8 mouse cellular contexts compared by ENCODE assay signal in the genomic region with DNA sequence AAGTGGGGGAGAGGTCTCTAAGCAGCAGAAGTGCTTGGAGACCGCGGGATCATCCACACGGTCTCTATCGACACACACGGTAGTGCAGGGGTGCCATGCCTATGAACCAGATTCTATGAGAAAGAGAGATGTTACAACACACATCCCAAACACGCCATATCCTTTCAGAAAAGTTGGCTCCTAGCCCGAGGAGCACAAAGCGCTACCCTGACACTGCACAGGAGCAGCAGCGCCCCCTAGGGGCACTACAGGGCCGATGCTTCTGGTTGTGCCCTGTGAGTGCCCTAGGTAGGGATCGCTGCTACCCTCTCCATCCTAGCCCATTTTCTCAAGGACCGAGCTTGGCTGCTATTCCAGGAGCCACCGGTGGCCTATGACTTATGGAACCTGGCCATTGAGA. TPM values are rescaled to one million over a fixed set of nuclear protein-coding genes. Genes with fewer than 3 reads are reported as not detected.
A peak's percentile ranks its signal among the peaks of the same experiment; 100 is the strongest.
DNase-seq lines count a peak whose midpoint lies in the region; ATAC-seq lines count a peak whose summit lies in the region.

No protein-coding gene starts in this region.

- no peak overlapping the region for H3K27ac ChIP-seq in forebrain, embryonic 11.5 days (ENCODE audit: low read depth, low read length)
- no peak overlapping the region for H3K27ac ChIP-seq in forebrain, embryonic 13.5 days
- no peak overlapping the region for H3K27ac ChIP-seq in kidney, embryonic 14.5 days (ENCODE audit: low read depth, low read length)

- H3K9me3 ChIP-seq in forebrain, embryonic 11.5 days (ENCODE audit: control insufficient read depth, low read length) = no peaks in the 10 kb centered on the region
- H3K9me3 ChIP-seq in forebrain, embryonic 13.5 days (replicated peaks) = no peaks in the 10 kb centered on the region
- H3K9me3 ChIP-seq in kidney, embryonic 14.5 days (ENCODE audit: control insufficient read depth, low read length) = no peaks in the 10 kb centered on the region

- WGBS in forebrain, embryonic 11.5 days = 40% methylated on average over 13 of the region's 13 CpGs
- 42% methylated on average over 13 of the region's 13 CpGs for WGBS in forebrain, embryonic 13.5 days
- 39% methylated on average over 13 of the region's 13 CpGs for WGBS in kidney, embryonic 14.5 days

- H3K4me2 ChIP-seq in forebrain, embryonic 11.5 days (ENCODE audit: low read depth, low read length, severe bottlenecking) = no peak overlapping the region
- H3K4me2 ChIP-seq in forebrain, embryonic 13.5 days = no peak overlapping the region
- 0 out of 2 replicates have a peak overlapping the region, but pooled peaks have one; percentile 8 for H3K4me2 ChIP-seq in kidney, embryonic 14.5 days (replicated peaks; ENCODE audit: low read depth, low read length)

- intact Hi-C loops in gastrocnemius, postnatal 14 days (cut with DNase I; ENCODE audit: low total_unique reads) = loop anchor here (5.0 kb wide), 1 partner anchor 46 kb away; a partner anchor contains a TSS

- no peak; the same call in 1 of the 2 replicates for ATAC-seq in forebrain, embryonic 11.5 days (replicated peaks; ENCODE audit: low FRiP score)
- ATAC-seq in forebrain, embryonic 13.5 days = no peak
- ATAC-seq in kidney, embryonic 14.5 days (ENCODE audit: low FRiP score, low TSS enrichment) = no peak; the same call in 1 of the 2 replicates

- no peaks in the 10 kb centered on the region for H3K4me1 ChIP-seq in forebrain, embryonic 11.5 days (replicated peaks; ENCODE audit: control insufficient read depth, insufficient read depth, low read length)
- H3K4me1 ChIP-seq in forebrain, embryonic 13.5 days = peaks cover 3% of the 10 kb centered on the region; the same call in 1 of the 2 replicates
- H3K4me1 ChIP-seq in kidney, embryonic 14.5 days (ENCODE audit: control insufficient read depth, insufficient read depth, low read length) = peaks cover 11% of the 10 kb centered on the region

- no peaks in the 10 kb centered on the region for H3K36me3 ChIP-seq in forebrain, embryonic 11.5 days (ENCODE audit: control insufficient read depth, insufficient read depth, low read length)
- H3K36me3 ChIP-seq in forebrain, embryonic 13.5 days (ENCODE audit: poor library complexity, severe bottlenecking) = no peaks in the 10 kb centered on the region
- no peaks in the 10 kb centered on the region for H3K36me3 ChIP-seq in kidney, embryonic 14.5 days (ENCODE audit: control insufficient read depth, insufficient read depth, low read length)

- DNase-seq in forebrain, embryonic 11.5 days (ENCODE audit: low spot score) = peak; percentile 75
- peak; percentile 68 for DNase-seq in NIH3T3 (ENCODE audit: low read depth)
- peak; percentile 25 for DNase-seq in cerebellum, adult 8-10 months
- peak; percentile 48 for DNase-seq in gastrocnemius, postnatal 14 days
- DNase-seq in lung, adult 18-20 months = peak; percentile 57 to 76
- peak; percentile 55 to 63 for DNase-seq in right cerebral cortex, postnatal 10 days (ENCODE audit: low spot score in 2 of 2)

- H3K9ac ChIP-seq in forebrain, embryonic 11.5 days (ENCODE audit: low read length) = no peak overlapping the region
- H3K9ac ChIP-seq in forebrain, embryonic 13.5 days = no peak overlapping the region
- H3K9ac ChIP-seq in kidney, embryonic 14.5 days (ENCODE audit: low read depth, low read length) = no peak overlapping the region

- H3K27me3 ChIP-seq in forebrain, embryonic 11.5 days (ENCODE audit: control insufficient read depth, insufficient read depth, low read length) = no peaks in the 10 kb centered on the region
- H3K27me3 ChIP-seq in forebrain, embryonic 13.5 days = no peaks in the 10 kb centered on the region
- no peaks in the 10 kb centered on the region for H3K27me3 ChIP-seq in kidney, embryonic 14.5 days (ENCODE audit: control insufficient read depth, insufficient read depth, low read length)

- no peak overlapping the region for H3K4me3 ChIP-seq in forebrain, embryonic 11.5 days (ENCODE audit: low read depth, low read length)
- no peak overlapping the region for H3K4me3 ChIP-seq in forebrain, embryonic 13.5 days
- H3K4me3 ChIP-seq in kidney, embryonic 14.5 days (ENCODE audit: low read length) = no peak overlapping the region

RNA-seq across cellular contexts. Expression of a gene that starts 21.8 kb away (rescaled TPM):
- 410 and 411 TPM in 2 replicates for polyA plus RNA-seq in forebrain, embryonic 11.5 days (2014; fragmentation: Nextera tagmentation; extraction: Ambion mirVana)
- polyA plus RNA-seq in forebrain, embryonic 13.5 days (2015; fragmentation: Nextera tagmentation; extraction: Ambion mirVana) = 285 and 294 TPM in 2 replicates
- total RNA-seq in gastrocnemius, postnatal 14 days (2021) = 100 to 1,000 TPM; 107 to 120 TPM
- 491 and 510 TPM in 2 replicates for polyA plus RNA-seq in kidney, embryonic 14.5 days (2014; fragmentation: Nextera tagmentation; extraction: Ambion mirVana)

RNA-seq across cellular contexts. Expression of a gene that starts 45.0 kb away (rescaled TPM):
- polyA plus RNA-seq in forebrain, embryonic 11.5 days (2014; fragmentation: Nextera tagmentation; extraction: Ambion mirVana) = 0.72 TPM in 1 of 2 replicates, not detected in the other
- polyA plus RNA-seq in forebrain, embryonic 13.5 days (2015; fragmentation: Nextera tagmentation; extraction: Ambion mirVana) = 0.14 TPM in 1 of 2 replicates, not detected in the other
- not detected for total RNA-seq in gastrocnemius, postnatal 14 days (2021)
- polyA plus RNA-seq in kidney, embryonic 14.5 days (2014; fragmentation: Nextera tagmentation; extraction: Ambion mirVana) = not detected in 2 replicates

RNA-seq across cellular contexts. Expression of a gene that starts 45.1 kb away (rescaled TPM):
- polyA plus RNA-seq in forebrain, embryonic 11.5 days (2014; fragmentation: Nextera tagmentation; extraction: Ambion mirVana) = not detected in 2 replicates
- polyA plus RNA-seq in forebrain, embryonic 13.5 days (2015; fragmentation: Nextera tagmentation; extraction: Ambion mirVana) = not detected in 2 replicates
- not detected for total RNA-seq in gastrocnemius, postnatal 14 days (2021)
- polyA plus RNA-seq in kidney, embryonic 14.5 days (2014; fragmentation: Nextera tagmentation; extraction: Ambion mirVana) = not detected in 2 replicates

Comparison
In these comparisons a context has a peak if more than half of its experiments do, and no peak if none do; other contexts are left out.
1. DNase-seq: peak in every context shown above with its lines; median percentile 75 in forebrain, embryonic 11.5 days; 68 in NIH3T3; 66 in lung, adult 18-20 months; 59 in right cerebral cortex, postnatal 10 days; 48 in gastrocnemius, postnatal 14 days; 25 in cerebellum, adult 8-10 months.